Mouse (Mus musculus) ovary, adult 10 weeks (tissue): ENCODE data around the gene Nufip2. TPM values are rescaled to one million over a fixed set of nuclear protein-coding genes. Genes with fewer than 3 reads are reported as not detected.

Source experiments
- polyA plus RNA-seq: library from polyadenylated mRNA; stranded (reverse); fragments of 350-450 nt; fragmentation: Illumina TruSeq; extraction: RNeasy Lipid Tissue Mini Kit (QIAGEN cat#74804); gene quantifications from one replicate; pipeline ENCODE4 v1.2.3, GENCODE M21; 2014

Nufip2 gene
- 114 TPM for polyA plus RNA-seq

DNA sequence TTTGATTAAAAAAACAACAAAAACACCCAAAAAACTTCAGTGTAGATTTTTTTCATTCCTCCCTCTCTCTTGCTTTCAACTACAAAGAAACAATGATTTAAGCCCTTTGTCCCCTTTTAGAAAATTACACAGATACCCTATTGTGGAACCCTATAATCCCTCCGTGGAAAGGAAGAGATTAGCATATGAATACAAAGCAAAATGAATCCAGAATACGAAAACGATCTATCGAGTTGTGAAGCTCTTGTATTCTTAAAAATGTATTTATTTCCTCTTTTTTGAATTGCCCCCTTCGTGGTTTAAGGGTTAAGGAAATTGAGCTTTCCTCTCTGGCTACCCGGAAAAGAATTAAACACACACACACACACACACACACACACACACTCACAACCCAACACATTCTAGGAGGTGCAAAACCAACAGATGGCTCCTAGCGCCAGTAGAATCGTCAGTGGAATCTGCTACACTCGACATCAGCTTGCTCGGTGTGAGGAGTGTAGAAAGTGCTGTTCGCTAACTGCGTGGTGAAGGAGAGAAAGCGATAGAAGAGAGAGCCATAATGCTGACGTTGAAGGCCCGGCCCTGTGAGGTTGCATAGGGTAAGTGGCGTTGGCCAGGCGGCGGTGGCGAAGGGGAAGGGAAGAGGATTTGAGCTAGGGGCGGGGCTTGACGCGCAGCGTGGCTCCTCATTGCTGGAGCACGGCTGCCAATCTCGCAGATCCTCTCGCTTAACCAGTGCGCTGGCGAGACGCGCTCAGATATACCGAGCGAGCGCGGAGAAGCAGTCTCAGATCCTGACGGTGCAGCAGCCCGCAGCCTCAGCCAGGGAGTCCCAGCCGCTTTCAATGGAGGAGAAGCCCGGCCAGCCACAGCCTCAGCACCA lies at the start of gene Nufip2:
Gene Nufip2, plus strand, starts transcription at position 773 of the 883 bp plus-strand sequence.

DNA sequence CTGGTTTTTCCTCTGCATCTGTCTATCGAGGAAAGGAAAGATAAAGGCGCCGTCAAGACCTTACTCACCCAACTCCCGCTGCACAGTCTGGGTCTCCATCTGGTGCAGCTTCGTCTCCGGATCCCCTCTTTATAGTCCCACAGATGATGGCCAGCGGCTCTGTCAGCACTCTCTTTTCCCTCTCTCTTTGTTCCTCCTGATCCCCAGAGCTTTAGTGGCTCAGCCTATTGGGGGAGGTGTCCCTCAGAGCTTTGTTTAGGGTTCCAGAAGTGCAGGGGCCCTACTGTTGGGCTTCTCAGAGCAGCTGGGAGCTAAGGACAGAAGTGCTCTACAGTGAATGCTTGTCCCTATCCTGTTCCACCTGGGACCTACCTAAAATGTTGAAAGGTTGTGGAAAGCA lies 39.2 kb downstream of the Nufip2 start, which contains the start of gene Cryba1:
Gene Cryba1, minus strand, starts transcription at position 101 of the 400 bp plus-strand sequence.

DNA sequence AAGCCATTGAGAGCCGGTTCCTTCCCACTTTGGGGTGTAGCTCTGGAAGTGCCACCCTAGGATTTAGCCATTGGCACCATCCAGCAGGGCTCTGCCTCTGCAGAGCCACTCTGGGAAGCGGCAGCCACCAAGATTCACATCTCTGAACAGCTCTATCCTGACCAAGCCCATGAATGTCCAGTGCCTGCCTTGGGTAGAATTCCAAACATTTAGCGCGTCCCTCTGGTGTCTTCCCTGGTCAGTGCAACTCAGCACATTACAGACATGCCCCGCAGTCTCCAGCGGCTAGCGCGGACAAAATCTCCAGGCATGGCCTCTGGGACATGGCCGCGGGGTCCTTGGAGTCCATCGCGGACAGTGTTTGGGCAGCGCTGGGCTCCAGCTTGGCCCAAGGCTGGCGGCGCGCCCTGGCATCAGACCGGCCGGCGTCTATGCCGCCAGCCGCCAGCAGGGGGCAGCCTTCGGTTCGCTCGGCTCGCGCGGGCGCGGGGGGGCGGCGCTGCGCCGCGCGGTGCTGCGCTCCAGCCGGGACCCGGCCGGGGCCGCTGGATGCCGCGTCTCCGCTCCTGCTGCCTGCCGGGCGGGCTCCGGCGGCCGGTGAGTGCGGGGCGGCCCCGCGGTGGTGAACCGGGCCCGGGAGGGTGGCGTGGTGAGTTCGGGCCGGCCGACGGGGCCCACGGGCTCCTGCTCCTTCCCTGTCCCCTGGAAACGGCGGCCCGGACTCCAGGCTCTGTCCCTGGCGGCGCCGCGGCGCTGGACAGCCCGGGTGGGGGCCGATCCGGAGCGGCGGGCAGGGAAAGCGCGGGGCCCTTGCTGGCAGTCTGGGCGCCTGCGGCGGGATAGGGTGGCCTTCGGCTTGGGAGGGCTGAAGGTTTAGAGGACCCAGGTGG lies 77.1 kb downstream of the Nufip2 start, which contains the start of gene Myo18a:
Gene Myo18a, plus strand, starts transcription at position 464 of the 890 bp plus-strand sequence.

DNA sequence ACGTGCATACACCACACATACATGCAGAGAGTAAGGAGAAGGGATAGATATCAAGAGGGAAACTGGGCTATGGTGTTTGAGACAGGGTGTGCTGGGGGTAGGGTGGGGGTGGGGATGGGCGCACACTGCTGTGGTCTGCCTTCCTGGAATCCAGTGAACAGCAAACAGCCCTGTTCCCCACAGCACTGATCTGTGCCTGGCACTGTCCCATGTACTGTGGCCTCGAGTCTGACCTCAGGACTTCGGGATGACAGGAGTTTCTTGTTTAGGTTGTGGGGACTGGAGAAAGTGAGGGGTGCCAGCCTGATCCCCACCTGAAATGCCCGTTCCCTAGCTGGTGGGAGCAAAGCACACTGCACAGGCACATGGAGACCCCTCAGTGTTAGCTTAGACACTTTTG lies 101.8 kb downstream of the Nufip2 start, which contains the start of gene Gm10277:
Gene Gm10277, minus strand, starts transcription at position 41 of the 400 bp plus-strand sequence.

Other genes with a start within 250 kb of the Nufip2 start
- 0.20 TPM for gene Coro6, start 223.7 kb upstream of the Nufip2 start, polyA plus RNA-seq
- gene Ankrd13b, start 196.5 kb upstream of the Nufip2 start, polyA plus RNA-seq, result not detected
- gene Git1, start 192.6 kb upstream of the Nufip2 start, polyA plus RNA-seq, result 0.54 TPM
- gene Abhd15, start 171.0 kb upstream of the Nufip2 start, polyA plus RNA-seq, result 0.29 TPM
- not detected for gene Trp53i13, start 170.2 kb upstream of the Nufip2 start, polyA plus RNA-seq
- gene Gm10392, start 167.0 kb upstream of the Nufip2 start, polyA plus RNA-seq, result not detected
- 105 TPM for gene Taok1, start 78.3 kb upstream of the Nufip2 start, polyA plus RNA-seq
- not detected for gene Cryba1, start 39.1 kb downstream of the Nufip2 start, polyA plus RNA-seq
- 18.5 TPM for gene Myo18a, start 77.1 kb downstream of the Nufip2 start, polyA plus RNA-seq
- not detected for gene Gm10277, start 101.6 kb downstream of the Nufip2 start, polyA plus RNA-seq
- gene Pipox, start 207.9 kb downstream of the Nufip2 start, polyA plus RNA-seq, result 3.8 TPM
- not detected for gene Sez6, start 244.6 kb downstream of the Nufip2 start, polyA plus RNA-seq